Mouse (Mus musculus) frontal cortex, adult 2 months (tissue): Measurements from ENCODE around the gene Hist1h4d. TPM values are rescaled to one million over a fixed set of nuclear protein-coding genes. Genes with fewer than 3 reads are reported as not detected.
"Not testable (repeated sequence)": the region's sequence is repeated elsewhere in the genome, so short reads cannot be mapped to it uniquely, and the experiment has no call there.

Experiments used
- DNase-seq, 2 experiments: peaks; one replicate each; pipeline ENCODE4 v3.0.0; 2022; ENCODE audit warnings: low spot score in 1 of 2; ENCODE audit errors: extremely low spot score in 1 of 2
- polyA plus RNA-seq: library from polyadenylated mRNA; depleted of rRNA; stranded (reverse); fragments of >200 nt; gene quantifications from 2 replicates; pipeline ENCODE4 v1.2.3, GENCODE M21; 2012

The Hist1h4d gene
- polyA plus RNA-seq, 1 experiment: 3.4 TPM

DNA sequence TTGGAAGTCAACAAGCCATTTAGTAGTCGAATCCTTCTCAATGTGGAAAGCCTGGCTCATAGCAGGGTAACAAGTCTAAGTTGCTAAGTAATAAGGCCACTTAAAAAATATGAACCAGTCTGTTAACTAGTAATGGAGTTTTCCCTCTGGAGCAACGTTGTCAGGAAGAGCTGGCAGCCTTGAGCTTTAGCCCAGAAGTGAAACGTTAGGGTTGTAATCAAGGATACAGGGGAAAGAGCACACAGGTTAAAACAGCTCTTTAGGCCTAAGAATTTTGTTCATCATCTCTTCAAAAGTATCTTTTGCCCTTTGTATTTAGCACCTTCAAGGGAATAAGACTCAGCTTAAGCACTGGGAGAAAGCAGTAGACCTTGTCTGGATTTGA is 30.6 kb upstream of the Hist1h4d start:
- no peak for DNase-seq

- peak; percentile 93 to 96 for DNase-seq
These were observed 30.1 kb upstream of the Hist1h4d start, which contains the start of gene Hist1h4f for GRCm38 (mm10) chr13:23551146-23551834. Gene Hist1h4f, minus strand, starts transcription at chr13:23551648.

DNA sequence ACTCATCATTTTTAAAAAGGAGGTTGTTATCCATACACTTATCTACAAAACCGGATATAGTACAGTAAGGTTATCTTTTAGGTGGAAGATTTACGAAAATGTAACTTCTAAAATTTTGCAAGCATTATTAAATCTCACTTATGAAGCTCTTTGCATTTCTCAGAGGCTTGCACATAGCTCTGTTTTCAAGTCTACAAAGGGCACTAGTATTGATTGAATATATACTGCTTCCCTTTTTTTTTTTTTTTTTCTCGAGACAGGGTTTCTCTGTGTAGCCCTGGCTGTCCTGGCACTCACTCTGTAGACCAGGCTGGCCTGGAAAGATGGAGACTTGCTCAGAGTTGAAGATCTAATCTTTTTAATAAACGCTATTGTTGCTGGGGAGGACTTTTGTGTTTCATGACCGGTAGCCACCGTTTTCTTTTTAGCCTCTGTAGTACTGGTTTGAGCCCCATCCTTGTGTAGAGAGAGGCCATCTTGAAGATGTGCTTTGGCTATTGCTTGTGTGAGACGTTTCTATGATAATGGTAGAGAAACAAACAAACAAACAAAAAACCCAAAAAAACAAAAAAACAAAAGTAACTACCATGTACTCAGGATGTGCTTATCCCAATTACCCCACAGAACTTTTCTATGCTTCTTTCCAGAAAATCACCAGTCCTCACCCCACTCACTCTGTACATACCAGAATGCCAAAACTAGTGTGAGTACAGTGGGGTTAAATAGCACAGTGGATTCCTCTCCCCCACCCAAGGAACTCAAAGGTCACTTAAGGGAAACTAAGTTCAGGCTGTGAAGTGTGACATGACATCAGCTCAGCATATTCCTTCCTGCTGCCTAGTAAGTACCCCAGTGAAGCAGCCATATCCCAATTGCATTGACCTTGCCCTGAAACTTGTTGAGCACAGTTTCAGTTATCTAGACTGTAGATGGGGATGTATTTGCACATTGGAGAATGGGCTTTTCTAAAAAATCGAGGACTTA is 29.2 kb upstream of the Hist1h4d start:
- no peak for DNase-seq

- DNase-seq: no peak
These were observed 28.4 kb upstream of the Hist1h4d start, which contains the start of gene Hist1h1d for GRCm38 (mm10) chr13:23552962-23553361. Gene Hist1h1d, plus strand, starts transcription at chr13:23553262.

DNA sequence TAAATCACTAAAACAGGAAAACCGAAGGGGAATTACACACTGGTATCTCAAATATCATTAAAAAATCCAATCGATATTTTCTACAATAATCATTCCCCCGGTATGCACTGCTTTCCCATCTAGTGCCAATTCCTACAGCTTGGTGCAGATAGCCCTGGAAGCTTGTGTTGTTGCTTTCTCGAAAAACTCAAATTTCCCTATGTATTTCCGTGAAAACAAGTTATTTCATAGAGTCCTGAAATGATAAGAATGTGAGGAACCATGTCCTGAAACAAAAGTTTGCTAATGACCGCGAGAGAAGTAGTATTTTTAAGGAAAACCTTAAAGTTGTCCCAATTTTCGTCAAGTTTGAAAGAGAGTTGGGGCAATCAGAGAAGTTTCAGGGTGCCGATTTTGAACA is 27.0 kb upstream of the Hist1h4d start:
- DNase-seq: no peak

DNA sequence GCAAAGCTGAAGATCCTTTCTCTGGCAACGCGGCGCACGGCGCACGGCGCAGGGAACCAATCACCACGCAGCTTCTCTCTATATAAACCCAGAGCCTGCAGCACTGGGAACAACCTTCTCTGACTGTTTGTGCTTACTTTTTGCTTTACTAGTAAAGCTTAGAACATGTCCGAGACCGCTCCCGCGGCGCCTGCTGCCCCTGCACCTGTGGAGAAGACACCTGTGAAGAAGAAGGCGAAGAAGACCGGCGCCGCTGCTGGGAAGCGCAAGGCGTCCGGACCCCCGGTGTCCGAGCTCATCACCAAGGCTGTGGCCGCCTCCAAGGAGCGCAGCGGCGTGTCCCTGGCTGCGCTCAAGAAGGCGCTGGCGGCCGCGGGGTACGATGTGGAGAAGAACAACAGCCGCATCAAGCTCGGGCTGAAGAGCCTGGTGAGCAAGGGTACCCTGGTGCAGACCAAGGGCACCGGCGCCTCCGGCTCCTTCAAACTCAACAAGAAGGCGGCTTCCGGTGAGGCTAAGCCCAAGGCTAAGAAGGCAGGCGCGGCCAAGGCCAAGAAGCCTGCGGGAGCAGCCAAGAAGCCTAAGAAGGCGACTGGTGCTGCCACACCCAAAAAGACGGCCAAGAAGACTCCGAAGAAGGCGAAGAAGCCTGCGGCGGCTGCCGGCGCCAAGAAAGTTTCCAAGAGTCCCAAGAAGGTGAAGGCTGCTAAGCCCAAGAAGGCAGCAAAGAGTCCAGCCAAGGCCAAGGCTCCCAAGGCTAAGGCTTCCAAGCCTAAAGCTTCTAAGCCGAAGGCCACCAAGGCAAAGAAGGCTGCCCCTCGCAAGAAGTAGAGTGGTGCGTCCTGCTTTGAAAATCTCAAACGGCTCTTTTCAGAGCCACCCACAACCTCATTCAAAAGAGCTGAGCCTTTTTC is 26.2 kb upstream of the Hist1h4d start:
- DNase-seq: peak; percentile 69 to 88

DNA sequence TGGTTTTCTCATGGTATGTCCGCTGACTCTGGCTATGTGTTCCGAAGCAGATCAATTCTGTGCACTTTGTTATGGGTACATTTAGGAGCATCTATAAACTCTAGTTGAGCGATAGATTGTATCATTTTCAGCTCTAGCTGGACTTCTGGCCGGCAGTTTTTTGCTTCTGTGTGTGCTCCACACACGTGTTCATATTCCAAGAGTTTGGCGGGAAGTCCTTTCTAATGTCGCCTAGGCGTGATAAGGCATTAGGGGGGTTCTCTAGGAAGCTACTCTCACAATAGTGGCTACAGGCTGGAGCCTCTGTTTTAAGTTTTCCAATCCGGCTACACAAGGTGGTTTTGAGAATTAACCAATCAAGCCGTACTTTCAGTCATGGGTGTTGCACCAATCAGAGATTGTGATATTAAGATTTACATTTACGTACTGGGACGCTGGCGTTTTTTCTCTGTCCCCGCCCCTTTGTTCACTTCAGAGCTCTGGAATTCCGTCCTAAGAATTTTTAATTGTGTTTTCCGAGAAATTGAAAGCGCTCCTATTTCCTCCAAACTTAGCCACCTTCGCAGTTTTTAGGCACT is 25.5 kb upstream of the Hist1h4d start:
- DNase-seq: peak; percentile 82 to 90

DNA sequence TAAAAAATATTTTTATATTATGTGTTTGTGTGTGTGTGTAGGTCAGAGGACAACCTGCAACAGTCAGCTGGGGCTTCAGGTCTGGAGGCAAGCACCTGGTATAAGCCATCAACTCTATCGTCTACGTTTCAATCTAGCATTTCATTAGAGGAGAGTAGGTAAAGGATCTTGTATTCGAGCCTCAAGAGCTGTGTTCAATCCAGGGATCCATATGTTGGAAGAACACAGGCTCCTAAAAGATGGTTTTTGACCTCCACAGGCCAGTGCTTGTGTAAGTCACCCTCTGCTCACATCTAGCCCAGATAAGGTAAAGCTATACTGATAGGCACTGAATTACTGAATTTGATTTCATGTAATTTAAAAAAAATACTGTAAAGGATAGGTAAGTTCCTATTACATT is 24.5 kb upstream of the Hist1h4d start:
- DNase-seq: no peak

- not testable (repeated sequence) for DNase-seq
These were observed 20.7 kb upstream of the Hist1h4d start for GRCm38 (mm10) chr13:23560699-23561098.

GRCm38 (mm10) chr13:23561531-23561882 is 19.9 kb upstream of the Hist1h4d start:
- not testable (repeated sequence) for DNase-seq

GRCm38 (mm10) chr13:23561883-23562659 is 19.3 kb upstream of the Hist1h4d start, which contains the start of gene Hist1h3e:
Gene Hist1h3e, minus strand, starts transcription at chr13:23562369.
- DNase-seq: peak; percentile 94 to 98

DNA sequence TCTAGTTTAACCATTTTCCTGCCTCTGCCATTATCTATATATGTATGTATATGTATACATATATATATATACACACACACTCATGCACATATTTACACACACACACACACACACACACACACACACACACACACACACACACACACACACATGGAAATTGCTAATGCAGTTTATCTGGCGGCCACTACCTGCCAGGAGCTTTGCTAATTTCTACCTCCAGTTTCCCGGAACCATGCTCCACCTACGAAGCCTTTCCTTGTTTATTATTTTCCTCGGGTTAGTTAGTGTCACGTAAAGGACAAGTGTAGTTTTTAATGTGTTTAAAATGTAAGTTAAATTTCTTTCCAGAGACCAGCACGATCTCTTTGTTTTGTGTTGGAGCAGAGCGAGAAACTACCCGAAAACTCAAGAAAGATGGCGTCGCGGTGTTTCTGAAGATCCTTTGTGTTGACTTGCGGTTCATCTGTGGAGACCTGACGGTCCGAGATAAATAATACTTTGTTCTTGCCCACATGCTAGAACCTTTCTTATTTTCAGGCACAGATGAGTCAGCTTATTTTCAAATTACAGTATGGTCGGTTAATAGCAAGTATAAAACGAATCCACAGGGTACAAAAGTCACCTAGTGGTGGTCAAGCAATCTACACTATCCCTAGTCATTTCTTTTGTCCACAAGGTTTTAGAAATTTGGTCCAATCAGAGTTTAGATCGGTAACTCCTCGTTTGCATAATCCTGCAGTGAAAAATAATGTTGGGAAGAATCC is 18.5 kb upstream of the Hist1h4d start:
- peak in 1 of 2 experiments; percentile 74 for DNase-seq

- no peak for DNase-seq
These were observed 16.9 kb upstream of the Hist1h4d start for GRCm38 (mm10) chr13:23564482-23564881.

GRCm38 (mm10) chr13:23570261-23571021 is 11.0 kb upstream of the Hist1h4d start:
- not testable (repeated sequence) for DNase-seq

GRCm38 (mm10) chr13:23571022-23571503 is 10.3 kb upstream of the Hist1h4d start, which contains the start of the genes Hist1h2ae and Hist1h2bg:
Gene Hist1h2ae, minus strand, starts transcription at chr13:23571220.
Gene Hist1h2bg, plus strand, starts transcription at chr13:23571396.
- peak; percentile 83 to 93 for DNase-seq

DNA sequence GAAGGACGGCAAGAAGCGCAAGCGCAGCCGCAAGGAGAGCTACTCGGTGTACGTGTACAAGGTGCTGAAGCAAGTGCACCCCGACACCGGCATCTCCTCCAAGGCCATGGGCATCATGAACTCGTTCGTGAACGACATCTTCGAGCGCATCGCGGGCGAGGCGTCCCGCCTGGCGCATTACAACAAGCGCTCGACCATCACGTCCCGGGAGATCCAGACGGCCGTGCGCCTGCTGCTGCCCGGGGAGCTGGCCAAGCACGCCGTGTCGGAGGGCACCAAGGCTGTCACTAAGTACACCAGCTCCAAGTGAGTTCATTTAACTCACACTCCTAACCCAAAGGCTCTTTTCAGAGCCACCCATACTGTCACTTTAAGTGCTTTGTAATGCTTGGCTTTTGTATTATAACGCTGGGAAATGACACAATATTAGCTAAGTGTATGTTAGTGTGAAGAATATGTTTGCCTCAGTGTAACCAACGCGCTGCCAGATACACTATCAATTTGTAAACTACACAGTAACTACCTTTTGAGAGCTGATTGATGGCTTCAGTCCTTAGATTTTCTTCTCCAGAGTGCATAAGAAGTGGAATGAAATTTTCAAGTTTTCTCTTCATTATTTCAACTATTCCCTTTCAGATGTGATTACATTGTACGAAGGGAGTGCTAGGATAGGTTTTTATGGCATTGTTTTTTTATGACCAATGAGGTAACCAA is 9.7 kb upstream of the Hist1h4d start:
- not testable (repeated sequence) for DNase-seq
